Mouse (Mus musculus): Measurements from ENCODE around the gene Nras.
A peak's percentile ranks its signal among the peaks of the same experiment; 100 is the strongest.

Nras gene

GRCm38 (mm10) chr3:103099667-103100066, 41.6 kb downstream of the Nras start:
- DNase-seq: no peak

GRCm38 (mm10) chr3:103100735-103101134, 42.6 kb downstream of the Nras start:
- no peak for DNase-seq

GRCm38 (mm10) chr3:103101194-103101593, 43.1 kb downstream of the Nras start:
- no peak for DNase-seq

GRCm38 (mm10) chr3:103101909-103102308, 43.8 kb downstream of the Nras start:
- no peak for DNase-seq

- peak; percentile 96 for DNase-seq
Observed at GRCm38 (mm10) chr3:103102454-103103390, 44.6 kb downstream of the Nras start, which contains the start of gene Dennd2c. Gene Dennd2c (plus strand): TSS chr3:103102604.

- no peak for DNase-seq
Observed at GRCm38 (mm10) chr3:103107565-103108240, 49.6 kb downstream of the Nras start.

- no peak for DNase-seq
Observed at GRCm38 (mm10) chr3:103112216-103112615, 54.1 kb downstream of the Nras start.
